ENCODE assay signal across 8 mouse cellular contexts in the genomic region with DNA sequence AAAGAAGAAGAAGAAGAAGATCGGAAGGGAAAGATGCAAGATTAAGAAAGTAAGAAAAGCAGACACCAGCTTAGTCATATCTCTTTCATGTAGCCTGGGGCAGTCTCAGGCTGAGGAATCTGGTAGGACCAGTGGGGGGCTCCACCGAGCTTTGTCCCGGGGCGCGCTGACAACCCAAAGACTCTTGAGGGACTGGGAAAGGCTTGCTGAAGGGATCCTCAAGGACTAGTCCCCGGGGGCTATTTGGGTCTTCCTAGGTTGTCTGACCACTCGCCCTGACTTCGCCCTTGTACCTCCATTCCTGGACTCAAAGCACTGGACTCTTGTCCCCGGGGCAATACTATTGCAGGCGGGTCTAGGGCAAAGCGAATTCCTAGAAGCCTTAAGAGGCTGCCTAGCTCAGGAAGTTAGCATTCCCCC. TPM values are rescaled to one million over a fixed set of nuclear protein-coding genes. Genes with fewer than 3 reads are reported as not detected.
DNase-seq lines count a peak whose midpoint lies in the region; ATAC-seq and TF ChIP-seq lines count a peak whose summit lies in the region.

No protein-coding gene starts in this region.

- peak overlapping the region; percentile 89 for H3K9ac ChIP-seq in forebrain, embryonic 11.5 days (ENCODE audit: low read length)
- H3K9ac ChIP-seq in heart, embryonic 16.5 days (ENCODE audit: low read length), result peak overlapping the region; percentile 98
- H3K9ac ChIP-seq in liver, postnatal 0 days (replicated peaks), result peak overlapping the region; percentile 92
- peak overlapping the region; percentile 92 for H3K9ac ChIP-seq in neural tube, embryonic 13.5 days

- under 1% methylated on average over 11 of the region's 11 CpGs for WGBS in forebrain, embryonic 11.5 days
- under 1% methylated on average over 11 of the region's 11 CpGs for WGBS in heart, embryonic 16.5 days
- WGBS in liver, postnatal 0 days (ENCODE audit: insufficient replicate concordance), result 2% methylated on average over 11 of the region's 11 CpGs
- WGBS in neural tube, embryonic 13.5 days, result under 1% methylated on average over 11 of the region's 11 CpGs

- DNase-seq in ES-CJ7 (ENCODE audit: low read depth, low spot score), result peak; percentile 67
- peak; percentile 71 for DNase-seq in c-Kit-positive CD71-negative TER-119-negative erythroid progenitor cells, embryonic 14.5 days (ENCODE audit: low read depth)
- DNase-seq in forebrain, embryonic 11.5 days (ENCODE audit: low spot score), result peak; percentile 84
- DNase-seq in layer of hippocampus, adult 18-20 months (ENCODE audit: low spot score in 2 of 2), result peak; percentile 65 to 79
- peak; percentile 77 for DNase-seq in liver, postnatal 0 days
- DNase-seq in thymus, postnatal 10 days (ENCODE audit: low spot score in 2 of 2), result peak; percentile 71 to 79

- peak; percentile 43 for ATAC-seq in forebrain, embryonic 11.5 days (replicated peaks; ENCODE audit: low FRiP score)
- ATAC-seq in heart, embryonic 16.5 days (replicated peaks; ENCODE audit: extremely low read depth, insufficient read depth, low FRiP score), result peak; percentile 30
- ATAC-seq in liver, postnatal 0 days, result peak; percentile 37
- ATAC-seq in neural tube, embryonic 13.5 days (ENCODE audit: low read depth), result peak; percentile 38

- H3K36me3 ChIP-seq in forebrain, embryonic 11.5 days (ENCODE audit: control insufficient read depth, insufficient read depth, low read length), result no peaks in the 10 kb centered on the region
- H3K36me3 ChIP-seq in heart, embryonic 16.5 days (ENCODE audit: control insufficient read depth, insufficient read depth), result peaks cover 4% of the 10 kb centered on the region
- peaks cover 8% of the 10 kb centered on the region; the same call in 1 of the 2 replicates for H3K36me3 ChIP-seq in liver, postnatal 0 days (replicated peaks; ENCODE audit: insufficient read depth, low read length)
- peaks cover 9% of the 10 kb centered on the region; the same call in 1 of the 2 replicates for H3K36me3 ChIP-seq in neural tube, embryonic 13.5 days

- H3K27me3 ChIP-seq in forebrain, embryonic 11.5 days (ENCODE audit: control insufficient read depth, insufficient read depth, low read length), result no peaks in the 10 kb centered on the region
- no peaks in the 10 kb centered on the region for H3K27me3 ChIP-seq in heart, embryonic 16.5 days (ENCODE audit: control insufficient read depth, insufficient read depth, low read length)
- H3K27me3 ChIP-seq in liver, postnatal 0 days (ENCODE audit: insufficient read depth, low read length), result no peaks in the 10 kb centered on the region
- no peaks in the 10 kb centered on the region for H3K27me3 ChIP-seq in neural tube, embryonic 13.5 days

- H3K9me3 ChIP-seq in forebrain, embryonic 11.5 days (ENCODE audit: control insufficient read depth, low read length), result no peaks in the 10 kb centered on the region
- H3K9me3 ChIP-seq in heart, embryonic 16.5 days (replicated peaks; ENCODE audit: control insufficient read depth, low read length), result no peaks in the 10 kb centered on the region
- no peaks in the 10 kb centered on the region for H3K9me3 ChIP-seq in liver, postnatal 0 days (ENCODE audit: low read length)
- no peaks in the 10 kb centered on the region for H3K9me3 ChIP-seq in neural tube, embryonic 13.5 days

- peaks cover 5% of the 10 kb centered on the region for H3K4me1 ChIP-seq in forebrain, embryonic 11.5 days (replicated peaks; ENCODE audit: control insufficient read depth, insufficient read depth, low read length)
- peaks cover 35% of the 10 kb centered on the region for H3K4me1 ChIP-seq in heart, embryonic 16.5 days (ENCODE audit: control insufficient read depth, insufficient read depth, low read length)
- H3K4me1 ChIP-seq in liver, postnatal 0 days (ENCODE audit: insufficient read depth), result peaks cover 33% of the 10 kb centered on the region
- H3K4me1 ChIP-seq in neural tube, embryonic 13.5 days (replicated peaks), result peaks cover 46% of the 10 kb centered on the region

- H3K4me2 ChIP-seq in forebrain, embryonic 11.5 days (ENCODE audit: low read depth, low read length, severe bottlenecking), result peak overlapping the region; percentile 77
- peak overlapping the region; percentile 94 for H3K4me2 ChIP-seq in heart, embryonic 16.5 days (ENCODE audit: low read depth, low read length)
- peak overlapping the region; percentile 89 for H3K4me2 ChIP-seq in liver, postnatal 0 days (ENCODE audit: low read depth, low read length)
- H3K4me2 ChIP-seq in neural tube, embryonic 13.5 days, result peak overlapping the region; percentile 88

- peak overlapping the region; percentile 87 for H3K27ac ChIP-seq in forebrain, embryonic 11.5 days (ENCODE audit: low read depth, low read length)
- H3K27ac ChIP-seq in heart, embryonic 16.5 days (ENCODE audit: low read length), result peak overlapping the region; percentile 98
- H3K27ac ChIP-seq in liver, postnatal 0 days (ENCODE audit: low read depth), result peak overlapping the region; percentile 96
- peak overlapping the region; percentile 90 for H3K27ac ChIP-seq in neural tube, embryonic 13.5 days (replicated peaks)

- H3K4me3 ChIP-seq in forebrain, embryonic 11.5 days (ENCODE audit: low read depth, low read length), result peak overlapping the region; percentile 77
- peak overlapping the region; percentile 90 for H3K4me3 ChIP-seq in heart, embryonic 16.5 days (ENCODE audit: low read length)
- peak overlapping the region; percentile 87 for H3K4me3 ChIP-seq in liver, postnatal 0 days (ENCODE audit: low read depth, low read length)
- peak overlapping the region; percentile 85 for H3K4me3 ChIP-seq in neural tube, embryonic 13.5 days

- peak; percentile 66 for TF ChIP-seq CTCF in liver, postnatal 0 days (IDR thresholded peaks at IDR 0.05; ENCODE audit: low read depth)

- TF ChIP-seq EP300 in liver, postnatal 0 days (IDR thresholded peaks at IDR 0.05; ENCODE audit: low read depth), result no peak

RNA-seq across cellular contexts. Expression of gene Zyx, which starts 0.4 kb away (rescaled TPM):
- 86.1 and 90.0 TPM in 2 replicates for polyA plus RNA-seq in forebrain, embryonic 11.5 days (2014; fragmentation: Nextera tagmentation; extraction: Ambion mirVana)
- polyA plus RNA-seq in heart, embryonic 16.5 days (2015; fragmentation: Nextera tagmentation; extraction: Ambion mirVana), result 152 and 159 TPM in 2 replicates
- total RNA-seq in layer of hippocampus, adult 18-20 months (2021), result 10 to 100 TPM; 39.5 to 40.3 TPM
- 55.3 and 57.8 TPM in 2 replicates for polyA plus RNA-seq in liver, postnatal 0 days (2015; fragmentation: Nextera tagmentation; extraction: Ambion mirVana)
- polyA plus RNA-seq in neural tube, embryonic 13.5 days (2015; fragmentation: Nextera tagmentation; extraction: Ambion mirVana), result 56.4 and 56.5 TPM in 2 replicates

RNA-seq across cellular contexts. Expression of gene Epha1, which starts 24.1 kb away (rescaled TPM):
- polyA plus RNA-seq in forebrain, embryonic 11.5 days (2014; fragmentation: Nextera tagmentation; extraction: Ambion mirVana), result 0.24 and 0.27 TPM in 2 replicates
- polyA plus RNA-seq in heart, embryonic 16.5 days (2015; fragmentation: Nextera tagmentation; extraction: Ambion mirVana), result 1.9 and 2.9 TPM in 2 replicates
- total RNA-seq in layer of hippocampus, adult 18-20 months (2021), result under 1 TPM; 0.13 to 0.20 TPM
- 16.8 and 18.7 TPM in 2 replicates for polyA plus RNA-seq in liver, postnatal 0 days (2015; fragmentation: Nextera tagmentation; extraction: Ambion mirVana)
- 0.24 and 0.61 TPM in 2 replicates for polyA plus RNA-seq in neural tube, embryonic 13.5 days (2015; fragmentation: Nextera tagmentation; extraction: Ambion mirVana)

RNA-seq across cellular contexts. Expression of gene Fam131b, which starts 24.6 kb away (rescaled TPM):
- 2.8 and 3.0 TPM in 2 replicates for polyA plus RNA-seq in forebrain, embryonic 11.5 days (2014; fragmentation: Nextera tagmentation; extraction: Ambion mirVana)
- 0.17 and 0.21 TPM in 2 replicates for polyA plus RNA-seq in heart, embryonic 16.5 days (2015; fragmentation: Nextera tagmentation; extraction: Ambion mirVana)
- 10 to 100 TPM; 80.2 to 82.8 TPM for total RNA-seq in layer of hippocampus, adult 18-20 months (2021)
- polyA plus RNA-seq in liver, postnatal 0 days (2015; fragmentation: Nextera tagmentation; extraction: Ambion mirVana), result not detected in 2 replicates
- polyA plus RNA-seq in neural tube, embryonic 13.5 days (2015; fragmentation: Nextera tagmentation; extraction: Ambion mirVana), result 7.4 and 8.1 TPM in 2 replicates

RNA-seq across cellular contexts. Expression of gene Tas2r143, which starts 51.0 kb away (rescaled TPM):
- not detected in 2 replicates for polyA plus RNA-seq in forebrain, embryonic 11.5 days (2014; fragmentation: Nextera tagmentation; extraction: Ambion mirVana)
- not detected in 2 replicates for polyA plus RNA-seq in heart, embryonic 16.5 days (2015; fragmentation: Nextera tagmentation; extraction: Ambion mirVana)
- not detected for total RNA-seq in layer of hippocampus, adult 18-20 months (2021)
- not detected in 2 replicates for polyA plus RNA-seq in liver, postnatal 0 days (2015; fragmentation: Nextera tagmentation; extraction: Ambion mirVana)
- not detected in 2 replicates for polyA plus RNA-seq in neural tube, embryonic 13.5 days (2015; fragmentation: Nextera tagmentation; extraction: Ambion mirVana)

RNA-seq across cellular contexts. Expression of gene Tas2r135, which starts 56.2 kb away (rescaled TPM):
- polyA plus RNA-seq in forebrain, embryonic 11.5 days (2014; fragmentation: Nextera tagmentation; extraction: Ambion mirVana), result not detected in 2 replicates
- polyA plus RNA-seq in heart, embryonic 16.5 days (2015; fragmentation: Nextera tagmentation; extraction: Ambion mirVana), result not detected in 2 replicates
- not detected for total RNA-seq in layer of hippocampus, adult 18-20 months (2021)
- not detected in 2 replicates for polyA plus RNA-seq in liver, postnatal 0 days (2015; fragmentation: Nextera tagmentation; extraction: Ambion mirVana)
- not detected in 2 replicates for polyA plus RNA-seq in neural tube, embryonic 13.5 days (2015; fragmentation: Nextera tagmentation; extraction: Ambion mirVana)

Comparison
In these comparisons a context has a peak if more than half of its experiments do, and no peak if none do; other contexts are left out.
1. Peak in every context shown above with its lines: DNase-seq, ATAC-seq, H3K4me3 ChIP-seq and H3K27ac ChIP-seq.